Mouse (Mus musculus) ES-E14 (cell line): ENCODE data around the gene Pkn3.

Experiments used
- CHD2 ChIP-seq: IDR thresholded peaks from 2 replicates; pipeline ENCODE4 v1.6.1; 2014; ENCODE audit warnings: mild to moderate bottlenecking, low read depth, low read length, inconsistent platforms
- ZC3H11A ChIP-seq: IDR thresholded peaks from 2 replicates; pipeline ENCODE4 v1.6.1; 2012; ENCODE audit warnings: low read depth, mild to moderate bottlenecking, inconsistent platforms, low read length, borderline replicate concordance

GRCm38 (mm10) chr2:30134928-30135620 lies 57.6 kb downstream of the Pkn3 start:
- TF ChIP-seq CHD2 (no peak), ZC3H11A (no peak)
